Mouse (Mus musculus): ENCODE measurements around the gene Dnaja3. TPM values are rescaled to one million over a fixed set of nuclear protein-coding genes. Genes with fewer than 3 reads are reported as not detected.

Dnaja3 gene
- polyA plus RNA-seq, 1 experiment from 2014 or later = 38.6 TPM

- peaks cover 19% of the 10 kb centered on the region; the same call in 1 of the 2 replicates for H3K4me1 ChIP-seq (replicated peaks; ENCODE audit: control insufficient read depth, insufficient read depth, low read length)
Measured at GRCm38 (mm10) chr16:4643670-4644419, 4.1 kb downstream of the Dnaja3 start.

DNA sequence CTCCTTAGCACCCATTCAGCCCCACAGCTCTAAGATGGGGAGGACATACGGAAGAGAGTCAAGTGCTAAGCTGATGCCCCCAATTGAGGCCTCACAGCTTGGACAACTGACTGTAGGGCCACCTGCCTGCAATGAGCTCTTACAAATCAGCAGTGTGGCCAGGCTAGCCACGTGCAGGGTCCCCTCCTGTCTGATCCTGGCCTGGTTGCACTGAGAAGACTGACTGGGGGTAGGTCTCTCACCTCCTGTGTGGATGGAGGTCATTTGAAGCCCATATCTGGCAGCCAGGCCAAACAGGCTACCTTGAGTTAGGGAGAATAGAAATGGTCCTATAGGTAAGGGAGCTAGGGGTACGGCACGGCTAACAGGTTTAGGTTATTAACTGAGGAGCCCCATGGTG, 6.1 kb downstream of the Dnaja3 start:
- 72% methylated on average over 4 of the region's 4 CpGs for WGBS

More at GRCm38 (mm10) chr16:4643670-4644419, 4.1 kb downstream of the Dnaja3 start:
- Histone ChIP-seq H3K9me3 (ENCODE audit: control insufficient read depth) (no peaks in the 10 kb centered on the region), H3K27ac (ENCODE audit: low read depth, low read length) (peak overlapping the region; percentile 36; the same call in 1 of the 2 replicates), H3K36me3 (ENCODE audit: control insufficient read depth, insufficient read depth) (peaks cover 40% of the 10 kb centered on the region), H3K9ac (ENCODE audit: low read depth, low read length) (no peak overlapping the region), H3K4me3 (ENCODE audit: low read depth, low read length) (no peak overlapping the region), H3K27me3 (replicated peaks; ENCODE audit: control insufficient read depth, insufficient read depth, low read length) (no peaks in the 10 kb centered on the region), H3K4me2 (replicated peaks; ENCODE audit: low read depth) (no peak overlapping the region; the same call in 1 of the 2 replicates)
- WGBS = 58% methylated on average over 11 of the region's 11 CpGs
- 0 out of 2 replicates have a peak, but pooled peaks have one; percentile 3 for TF ChIP-seq CTCF (IDR thresholded peaks at IDR 0.05; ENCODE audit: low read depth)
- ATAC-seq = no peak

DNA sequence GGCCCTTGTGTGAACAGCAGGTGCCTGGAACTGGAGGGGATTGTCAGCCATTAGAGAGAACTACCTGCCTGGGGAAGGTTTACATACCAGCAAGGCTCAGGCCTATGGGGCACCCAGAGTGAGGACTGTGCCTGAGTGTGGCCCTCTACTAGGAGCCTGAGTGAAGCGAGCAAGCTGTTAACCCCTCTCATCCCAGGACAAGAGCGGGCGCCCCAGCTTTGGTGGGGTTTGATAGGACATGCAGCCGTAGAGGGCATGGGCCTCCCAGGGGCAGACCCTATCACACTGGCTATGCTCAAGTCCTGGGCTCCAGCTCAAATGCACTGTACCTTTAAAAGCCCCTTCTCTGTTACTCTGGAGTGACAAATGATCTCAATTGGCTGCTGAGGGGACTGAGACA, 7.0 kb downstream of the Dnaja3 start:
- ATAC-seq = no peak
- Histone ChIP-seq H3K4me2 (replicated peaks; ENCODE audit: low read depth) (no peak overlapping the region), H3K9ac (ENCODE audit: low read depth, low read length) (no peak overlapping the region), H3K27me3 (replicated peaks; ENCODE audit: control insufficient read depth, insufficient read depth, low read length) (no peaks in the 10 kb centered on the region), H3K36me3 (ENCODE audit: control insufficient read depth, insufficient read depth) (peaks cover 69% of the 10 kb centered on the region), H3K9me3 (ENCODE audit: control insufficient read depth) (no peaks in the 10 kb centered on the region), H3K4me3 (ENCODE audit: low read depth, low read length) (no peak overlapping the region), H3K4me1 (replicated peaks; ENCODE audit: control insufficient read depth, insufficient read depth, low read length) (peaks cover 9% of the 10 kb centered on the region; the same call in 1 of the 2 replicates), H3K27ac (ENCODE audit: low read depth, low read length) (no peak overlapping the region)
- no peak for TF ChIP-seq CTCF (IDR thresholded peaks at IDR 0.05; ENCODE audit: low read depth)
- WGBS = 86% methylated on average over 4 of the region's 4 CpGs

More for the DNA sequence above, 6.1 kb downstream of the Dnaja3 start:
- H3K27me3 ChIP-seq (replicated peaks; ENCODE audit: control insufficient read depth, insufficient read depth, low read length) = no peaks in the 10 kb centered on the region
- ATAC-seq = no peak
- TF ChIP-seq CTCF (IDR thresholded peaks at IDR 0.05; ENCODE audit: low read depth) = no peak
- peaks cover 59% of the 10 kb centered on the region for H3K36me3 ChIP-seq (ENCODE audit: control insufficient read depth, insufficient read depth)
- H3K27ac ChIP-seq (ENCODE audit: low read depth, low read length) = no peak overlapping the region
- H3K4me1 ChIP-seq (replicated peaks; ENCODE audit: control insufficient read depth, insufficient read depth, low read length) = peaks cover 13% of the 10 kb centered on the region; the same call in 1 of the 2 replicates
- no peaks in the 10 kb centered on the region for H3K9me3 ChIP-seq (ENCODE audit: control insufficient read depth)
- no peak overlapping the region for H3K9ac ChIP-seq (ENCODE audit: low read depth, low read length)
- H3K4me3 ChIP-seq (ENCODE audit: low read depth, low read length) = no peak overlapping the region
- H3K4me2 ChIP-seq (replicated peaks; ENCODE audit: low read depth) = no peak overlapping the region

DNA sequence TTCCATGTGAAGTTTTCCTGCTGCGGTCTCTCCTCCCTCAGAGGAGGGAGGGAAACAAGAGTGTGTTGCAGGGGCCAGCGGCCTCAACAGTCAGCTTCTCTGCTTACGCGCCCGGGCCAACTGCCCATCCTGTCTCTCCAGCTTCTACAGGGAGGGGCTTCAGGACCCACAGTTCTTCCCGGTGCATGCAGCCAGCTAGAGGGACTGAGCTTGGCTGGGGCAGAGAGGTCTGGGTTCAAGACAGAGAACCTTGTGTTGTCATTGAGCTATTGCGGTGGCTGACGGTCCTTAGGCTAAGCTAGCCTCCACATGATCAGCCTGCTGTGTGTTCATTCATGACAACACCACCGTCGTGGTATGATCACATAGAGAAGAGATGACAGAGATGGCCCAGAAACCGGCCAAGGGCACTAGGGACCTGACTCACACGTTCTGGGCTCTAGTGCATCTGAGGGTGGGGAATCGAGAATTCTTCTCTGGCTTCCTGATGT, 7.9 kb downstream of the Dnaja3 start:
- TF ChIP-seq CTCF (IDR thresholded peaks at IDR 0.05; ENCODE audit: low read depth) = no peak
- H3K36me3 ChIP-seq (ENCODE audit: control insufficient read depth, insufficient read depth) = peaks cover 77% of the 10 kb centered on the region
- no peaks in the 10 kb centered on the region for H3K27me3 ChIP-seq (replicated peaks; ENCODE audit: control insufficient read depth, insufficient read depth, low read length)
- H3K27ac ChIP-seq (ENCODE audit: low read depth, low read length) = no peak overlapping the region
- H3K4me1 ChIP-seq (replicated peaks; ENCODE audit: control insufficient read depth, insufficient read depth, low read length) = peaks cover 7% of the 10 kb centered on the region; the same call in 1 of the 2 replicates
- no peak overlapping the region for H3K4me3 ChIP-seq (ENCODE audit: low read depth, low read length)
- no peak overlapping the region for H3K9ac ChIP-seq (ENCODE audit: low read depth, low read length)
- ATAC-seq = no peak
- no peak overlapping the region for H3K4me2 ChIP-seq (replicated peaks; ENCODE audit: low read depth)
- 71% methylated on average over 13 of the region's 13 CpGs for whole genome bisulfite sequencing
- no peaks in the 10 kb centered on the region for H3K9me3 ChIP-seq (ENCODE audit: control insufficient read depth)

DNA sequence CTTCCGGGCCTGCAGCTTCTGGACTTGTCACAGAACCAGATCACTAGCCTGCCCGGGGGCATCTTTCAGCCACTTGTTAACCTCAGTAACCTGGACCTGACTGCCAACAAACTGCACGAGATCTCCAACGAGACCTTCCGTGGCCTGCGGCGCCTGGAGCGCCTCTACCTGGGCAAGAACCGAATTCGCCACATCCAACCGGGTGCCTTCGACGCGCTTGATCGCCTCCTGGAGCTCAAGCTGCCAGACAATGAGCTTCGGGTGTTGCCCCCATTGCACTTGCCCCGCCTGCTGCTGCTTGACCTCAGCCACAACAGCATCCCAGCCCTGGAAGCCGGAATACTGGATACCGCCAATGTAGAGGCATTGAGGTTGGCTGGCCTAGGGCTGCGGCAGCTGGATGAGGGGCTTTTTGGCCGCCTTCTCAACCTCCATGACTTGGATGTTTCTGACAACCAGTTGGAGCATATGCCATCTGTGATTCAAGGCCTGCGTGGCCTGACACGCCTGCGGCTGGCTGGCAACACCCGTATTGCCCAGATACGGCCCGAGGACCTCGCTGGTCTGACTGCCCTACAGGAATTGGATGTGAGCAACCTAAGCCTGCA, 8.7 kb downstream of the Dnaja3 start:
- Histone ChIP-seq H3K4me2 (replicated peaks; ENCODE audit: low read depth) (no peak overlapping the region), H3K27ac (ENCODE audit: low read depth, low read length) (no peak overlapping the region), H3K9ac (ENCODE audit: low read depth, low read length) (no peak overlapping the region), H3K4me3 (ENCODE audit: low read depth, low read length) (no peak overlapping the region), H3K36me3 (ENCODE audit: control insufficient read depth, insufficient read depth) (peaks cover 82% of the 10 kb centered on the region), H3K4me1 (replicated peaks; ENCODE audit: control insufficient read depth, insufficient read depth, low read length) (peaks cover 3% of the 10 kb centered on the region; the same call in 1 of the 2 replicates), H3K27me3 (replicated peaks; ENCODE audit: control insufficient read depth, insufficient read depth, low read length) (no peaks in the 10 kb centered on the region), H3K9me3 (ENCODE audit: control insufficient read depth) (no peaks in the 10 kb centered on the region)
- TF ChIP-seq CTCF (IDR thresholded peaks at IDR 0.05; ENCODE audit: low read depth) = no peak
- no peak for ATAC-seq
- 89% methylated on average over 28 of the region's 28 CpGs for WGBS

DNA sequence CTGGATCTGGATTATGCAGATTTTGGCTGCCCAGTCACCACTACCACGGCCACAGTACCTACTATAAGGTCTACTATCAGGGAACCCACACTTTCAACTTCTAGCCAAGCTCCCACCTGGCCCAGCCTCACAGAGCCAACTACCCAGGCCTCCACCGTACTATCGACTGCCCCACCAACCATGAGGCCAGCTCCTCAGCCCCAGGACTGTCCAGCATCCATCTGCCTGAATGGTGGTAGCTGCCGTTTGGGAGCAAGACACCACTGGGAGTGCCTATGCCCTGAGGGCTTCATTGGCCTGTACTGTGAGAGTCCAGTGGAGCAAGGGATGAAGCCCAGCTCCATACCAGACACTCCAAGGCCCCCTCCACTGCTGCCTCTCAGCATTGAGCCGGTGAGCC, 9.4 kb downstream of the Dnaja3 start:
- H3K27ac ChIP-seq (ENCODE audit: low read depth, low read length) = no peak overlapping the region
- no peak for TF ChIP-seq CTCF (IDR thresholded peaks at IDR 0.05; ENCODE audit: low read depth)
- no peaks in the 10 kb centered on the region for H3K27me3 ChIP-seq (replicated peaks; ENCODE audit: control insufficient read depth, insufficient read depth, low read length)
- no peak overlapping the region for H3K4me2 ChIP-seq (replicated peaks; ENCODE audit: low read depth)
- peaks cover 79% of the 10 kb centered on the region for H3K36me3 ChIP-seq (ENCODE audit: control insufficient read depth, insufficient read depth)
- no peaks in the 10 kb centered on the region; the same call in 1 of the 2 replicates for H3K4me1 ChIP-seq (replicated peaks; ENCODE audit: control insufficient read depth, insufficient read depth, low read length)
- H3K4me3 ChIP-seq (ENCODE audit: low read depth, low read length) = no peak overlapping the region
- 84% methylated on average over 5 of the region's 5 CpGs for WGBS
- no peak overlapping the region for H3K9ac ChIP-seq (ENCODE audit: low read depth, low read length)
- H3K9me3 ChIP-seq (ENCODE audit: control insufficient read depth) = no peaks in the 10 kb centered on the region
- no peak for ATAC-seq
